Mouse (Mus musculus) embryonic facial prominence, embryonic 12.5 days (tissue): ENCODE measurements at regions not wholly inside any gene's neighbourhood (a gene's known extent, or its start where the extent isn't known, plus 50 kb on each side); places are given as distances from the start of the nearest gene placed in this dataset.
A peak's percentile ranks its signal among the peaks of the same experiment; 100 is the strongest.

Source experiments
- ATAC-seq: fragments of 200-750 bp; cut with Nextera tagmentation; 2 replicates; pipeline ENCODE4 v1.8.0; 2017; ENCODE audit not compliant: insufficient number of reproducible peaks, insufficient read depth, low FRiP score, low TSS enrichment
- H3K27ac ChIP-seq: fragments of 300-500 bp; sonication (generic); 2 replicates; pipeline ENCODE4 v1.5.1; 2016; ENCODE audit warnings: mild to moderate bottlenecking
- H3K27me3 ChIP-seq: fragments of 300-500 bp; sonication (generic); 2 replicates; pipeline ENCODE4 v1.6.1; 2016; ENCODE audit warnings: mild to moderate bottlenecking, moderate library complexity
- H3K36me3 ChIP-seq: fragments of 300-500 bp; sonication (generic); 2 replicates; pipeline ENCODE4 v1.6.1; 2016; ENCODE audit warnings: mild to moderate bottlenecking
- H3K4me1 ChIP-seq: fragments of 300-500 bp; sonication (generic); 2 replicates; pipeline ENCODE4 v1.6.1; 2016
- H3K4me2 ChIP-seq: fragments of 300-500 bp; sonication (generic); replicated peaks from 2 replicates; pipeline ENCODE4 v1.6.1; 2016; ENCODE audit warnings: mild to moderate bottlenecking, moderate library complexity
- H3K4me3 ChIP-seq: fragments of 300-500 bp; sonication (generic); 2 replicates; pipeline ENCODE4 v1.5.1; 2016; ENCODE audit warnings: mild to moderate bottlenecking
- H3K9ac ChIP-seq: fragments of 300-500 bp; sonication (generic); 2 replicates; pipeline ENCODE4 v1.6.1; 2016; ENCODE audit warnings: mild to moderate bottlenecking, moderate library complexity
- H3K9me3 ChIP-seq: fragments of 300-500 bp; sonication (generic); 2 replicates; pipeline ENCODE4 v1.6.1; 2016; ENCODE audit warnings: mild to moderate bottlenecking, moderate library complexity
- WGBS: fragments of 180-500 bp; shearing (Covaris S2); methylation state at CpG from one replicate; pipeline ENCODE4 v1.1.7; 2016; 5-methylcytosine and 5-hydroxymethylcytosine counted together

GRCm38 (mm10) chr13:107105510-107105909 is 83.6 kb upstream of the Kif2a start:
- Histone ChIP-seq H3K27me3 (no peaks in the 10 kb centered on the region), H3K9me3 (no peaks in the 10 kb centered on the region), H3K4me1 (0 out of 2 replicates have a peak, but pooled peaks cover 3% of the 10 kb centered on the region), H3K27ac (no peak overlapping the region), H3K4me3 (no peak overlapping the region), H3K9ac (no peak overlapping the region), H3K36me3 (no peaks in the 10 kb centered on the region), H3K4me2 (no peak overlapping the region)
- no peak for ATAC-seq
- 69% methylated on average over 1 of the region's 1 CpGs for WGBS

GRCm38 (mm10) chr13:107101598-107101997 is 79.7 kb upstream of the Kif2a start:
- H3K27me3 ChIP-seq = no peaks in the 10 kb centered on the region
- 23% methylated on average over 13 of the region's 13 CpGs for WGBS
- H3K27ac ChIP-seq = no peak overlapping the region
- ATAC-seq = no peak
- H3K9me3 ChIP-seq = no peaks in the 10 kb centered on the region
- H3K9ac ChIP-seq = no peak overlapping the region
- H3K4me1 ChIP-seq = 0 out of 2 replicates have a peak, but pooled peaks cover 3% of the 10 kb centered on the region
- H3K36me3 ChIP-seq = no peaks in the 10 kb centered on the region
- peak overlapping the region; percentile 13; the same call in 1 of the 2 replicates for H3K4me2 ChIP-seq
- no peak overlapping the region for H3K4me3 ChIP-seq

GRCm38 (mm10) chr13:107100852-107101325 is 79.0 kb upstream of the Kif2a start:
- Histone ChIP-seq H3K4me3 (no peak overlapping the region), H3K27me3 (no peaks in the 10 kb centered on the region), H3K4me2 (no peak overlapping the region), H3K9ac (no peak overlapping the region), H3K27ac (no peak overlapping the region), H3K9me3 (no peaks in the 10 kb centered on the region), H3K36me3 (no peaks in the 10 kb centered on the region), H3K4me1 (0 out of 2 replicates have a peak, but pooled peaks cover 3% of the 10 kb centered on the region)
- ATAC-seq = 0 out of 2 replicates have a peak, but pooled peaks have one; percentile 6
- 77% methylated on average over 6 of the region's 6 CpGs for WGBS

- H3K9ac ChIP-seq = no peak overlapping the region
- peaks cover 9% of the 10 kb centered on the region for H3K4me1 ChIP-seq
- no peak overlapping the region for H3K27ac ChIP-seq
- WGBS = 62% methylated on average over 3 of the region's 3 CpGs
- no peak overlapping the region for H3K4me3 ChIP-seq
- no peaks in the 10 kb centered on the region for H3K9me3 ChIP-seq
- no peak overlapping the region for H3K4me2 ChIP-seq
- no peak for ATAC-seq
- no peaks in the 10 kb centered on the region for H3K36me3 ChIP-seq
- H3K27me3 ChIP-seq = no peaks in the 10 kb centered on the region
Measured at GRCm38 (mm10) chr13:107100116-107100515, 78.2 kb upstream of the Kif2a start.

GRCm38 (mm10) chr13:107097005-107097404 is 75.1 kb upstream of the Kif2a start:
- H3K36me3 ChIP-seq = no peaks in the 10 kb centered on the region
- no peaks in the 10 kb centered on the region for H3K27me3 ChIP-seq
- H3K27ac ChIP-seq = no peak overlapping the region
- peaks cover 16% of the 10 kb centered on the region for H3K4me1 ChIP-seq
- no peak for ATAC-seq
- no peak overlapping the region for H3K9ac ChIP-seq
- 88% methylated on average over 4 of the region's 4 CpGs for WGBS
- H3K9me3 ChIP-seq = no peaks in the 10 kb centered on the region
- H3K4me2 ChIP-seq = no peak overlapping the region
- no peak overlapping the region for H3K4me3 ChIP-seq

GRCm38 (mm10) chr13:107094976-107095716 is 73.2 kb upstream of the Kif2a start:
- Histone ChIP-seq H3K4me3 (no peak overlapping the region), H3K27ac (peak overlapping the region; percentile 57; the same call in 1 of the 2 replicates), H3K9ac (no peak overlapping the region), H3K9me3 (no peaks in the 10 kb centered on the region), H3K27me3 (no peaks in the 10 kb centered on the region), H3K4me2 (no peak overlapping the region), H3K36me3 (no peaks in the 10 kb centered on the region), H3K4me1 (peaks cover 14% of the 10 kb centered on the region)
- WGBS = 61% methylated on average over 11 of the region's 11 CpGs
- ATAC-seq = peak; percentile 53

- Histone ChIP-seq H3K27me3 (no peaks in the 10 kb centered on the region), H3K4me2 (no peak overlapping the region), H3K9me3 (no peaks in the 10 kb centered on the region), H3K4me3 (no peak overlapping the region), H3K4me1 (peaks cover 14% of the 10 kb centered on the region), H3K36me3 (no peaks in the 10 kb centered on the region), H3K27ac (no peak overlapping the region), H3K9ac (no peak overlapping the region)
- ATAC-seq = no peak
- 75% methylated on average over 11 of the region's 11 CpGs for WGBS
Measured at GRCm38 (mm10) chr13:107094487-107094886, 72.6 kb upstream of the Kif2a start.

- no peaks in the 10 kb centered on the region for H3K27me3 ChIP-seq
- no peak overlapping the region for H3K27ac ChIP-seq
- no peak overlapping the region for H3K4me3 ChIP-seq
- H3K9ac ChIP-seq = no peak overlapping the region
- H3K4me2 ChIP-seq = no peak overlapping the region
- no peaks in the 10 kb centered on the region for H3K36me3 ChIP-seq
- 87% methylated on average over 2 of the region's 2 CpGs for WGBS
- H3K9me3 ChIP-seq = no peaks in the 10 kb centered on the region
- ATAC-seq = no peak
- H3K4me1 ChIP-seq = peaks cover 14% of the 10 kb centered on the region
Measured at GRCm38 (mm10) chr13:107093683-107094082, 71.8 kb upstream of the Kif2a start.

GRCm38 (mm10) chr13:107088198-107088597 is 66.3 kb upstream of the Kif2a start:
- Histone ChIP-seq H3K4me2 (no peak overlapping the region), H3K27me3 (no peaks in the 10 kb centered on the region), H3K4me1 (no peaks in the 10 kb centered on the region), H3K4me3 (no peak overlapping the region), H3K27ac (no peak overlapping the region), H3K9me3 (no peaks in the 10 kb centered on the region), H3K9ac (no peak overlapping the region), H3K36me3 (no peaks in the 10 kb centered on the region)
- no peak for ATAC-seq
- 46% methylated on average over 1 of the region's 1 CpGs for WGBS

- H3K4me1 ChIP-seq = no peaks in the 10 kb centered on the region
- H3K27ac ChIP-seq = no peak overlapping the region
- no peak overlapping the region for H3K4me2 ChIP-seq
- 60% methylated on average over 6 of the region's 6 CpGs for WGBS
- no peaks in the 10 kb centered on the region for H3K9me3 ChIP-seq
- no peak overlapping the region for H3K9ac ChIP-seq
- no peak for ATAC-seq
- H3K27me3 ChIP-seq = no peaks in the 10 kb centered on the region
- H3K36me3 ChIP-seq = no peaks in the 10 kb centered on the region
- no peak overlapping the region for H3K4me3 ChIP-seq
Measured at GRCm38 (mm10) chr13:107087355-107087754, 65.4 kb upstream of the Kif2a start.

GRCm38 (mm10) chr13:107078085-107078484 is 56.2 kb upstream of the Kif2a start:
- 72% methylated on average over 1 of the region's 1 CpGs for WGBS
- Histone ChIP-seq H3K4me2 (no peak overlapping the region), H3K27ac (no peak overlapping the region), H3K4me3 (no peak overlapping the region), H3K36me3 (no peaks in the 10 kb centered on the region), H3K9ac (no peak overlapping the region), H3K27me3 (no peaks in the 10 kb centered on the region), H3K4me1 (peaks cover 4% of the 10 kb centered on the region; the same call in 1 of the 2 replicates), H3K9me3 (no peaks in the 10 kb centered on the region)
- no peak for ATAC-seq

GRCm38 (mm10) chr13:107074917-107075316 is 53.0 kb upstream of the Kif2a start:
- Histone ChIP-seq H3K4me3 (no peak overlapping the region), H3K9me3 (no peaks in the 10 kb centered on the region), H3K4me2 (no peak overlapping the region), H3K36me3 (no peaks in the 10 kb centered on the region), H3K27ac (no peak overlapping the region), H3K27me3 (no peaks in the 10 kb centered on the region), H3K4me1 (peaks cover 6% of the 10 kb centered on the region; the same call in 1 of the 2 replicates), H3K9ac (no peak overlapping the region)
- 62% methylated on average over 4 of the region's 4 CpGs for WGBS
- ATAC-seq = no peak
